Mouse (Mus musculus): ENCODE data around the gene Krba1.

DNA sequence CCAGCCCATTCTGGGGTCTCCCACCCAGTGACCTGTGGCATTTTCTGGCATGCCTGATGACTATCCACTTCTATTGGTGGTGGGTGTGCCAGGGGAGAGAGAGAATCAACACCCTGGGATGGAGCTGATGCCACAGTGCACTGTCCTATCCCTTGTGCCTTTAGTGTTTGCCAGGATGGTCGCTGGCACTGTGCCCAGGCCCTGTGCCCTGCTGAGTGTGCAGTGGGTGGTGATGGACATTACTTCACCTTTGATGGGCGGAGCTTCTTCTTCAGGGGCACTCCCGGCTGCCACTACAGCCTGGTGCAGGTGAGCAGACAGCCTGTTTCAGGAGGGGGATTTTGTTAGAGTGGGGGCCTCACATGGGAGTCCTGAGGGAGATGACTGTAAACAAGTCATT is 57.4 kb downstream of the Krba1 start:
- no peak for TF ChIP-seq CTCF (IDR thresholded peaks at IDR 0.05; ENCODE audit: control insufficient read depth, insufficient read depth, low read length)
- no peak for TF ChIP-seq POLR2A (IDR thresholded peaks at IDR 0.05; ENCODE audit: borderline replicate concordance, control insufficient read depth, low read depth, low read length)
